ENCODE assay signal across 17 mouse cellular contexts in genomic region chr2:35881896-35882295, GRCm38 (mm10).
DNase-seq lines count a peak whose midpoint lies in the region; ATAC-seq and TF ChIP-seq lines count a peak whose summit lies in the region.
"Had no signal": no experiment of that assay in that cellular context is flagged by ENCODE, and none has a peak within 500 bp of the region (broad histone marks: within the 10 kb centered on the region; RNA-seq: fewer than 3 reads in every experiment).

No protein-coding gene starts in this region.

- H3K4me3 ChIP-seq in heart, embryonic 10.5 days: no peak overlapping the region
- no peak overlapping the region for H3K4me3 ChIP-seq in heart, adult 2 months
- H3K4me3 ChIP-seq in myocyte: no peak overlapping the region
- H3K4me3 ChIP-seq: forebrain, embryonic 10.5 days; kidney, embryonic 15.5 days; left cerebral cortex, adult 2 months; limb, embryonic 12.5 days had no signal

- H3K9ac ChIP-seq in heart, adult 2 months (ENCODE audit: low read depth, low read length): no peak overlapping the region
- H3K9ac ChIP-seq: kidney, embryonic 15.5 days had no signal

- WGBS in heart, embryonic 10.5 days: 72% methylated on average over 9 of the region's 9 CpGs
- 48% methylated on average over 9 of the region's 9 CpGs for WGBS in heart, adult 2 months

- peak overlapping the region; percentile 47 for H3K4me2 ChIP-seq in myocyte (ENCODE audit: low read depth)
- H3K4me2 ChIP-seq: kidney, embryonic 15.5 days; limb, embryonic 12.5 days had no signal

- peak; percentile 71 for ATAC-seq in common myeloid progenitor, adult 5-6 weeks (replicated peaks; ENCODE audit: low read depth, poor library complexity, severe bottlenecking)
- ATAC-seq: CD4-positive, CD25-positive, alpha-beta regulatory T cell, adult 4 months; hindbrain, embryonic 16.5 days had no signal

- DNase-seq in heart, embryonic 10.5 days (ENCODE audit: low spot score): no peak
- DNase-seq in heart, adult 2 months: no peak
- peak; percentile 70 for DNase-seq in 3T3-L1 (ENCODE audit: low read depth, low spot score)
- no peak for DNase-seq in frontal cortex, postnatal 25 days (ENCODE audit: low spot score in 2 of 2)
- DNase-seq in neural tube, embryonic 10.5 days (ENCODE audit: extremely low spot score, low spot score): no peak
- DNase-seq: adrenal gland, postnatal 25 days; cerebellum, postnatal 10 days; heart, postnatal 14 days; retina, postnatal 1 day had no signal

- peaks cover 35% of the 10 kb centered on the region for H3K4me1 ChIP-seq in heart, embryonic 10.5 days
- H3K4me1 ChIP-seq in heart, adult 2 months (ENCODE audit: control insufficient read depth, insufficient read depth, low read length): peaks cover 3% of the 10 kb centered on the region

- no peak for TF ChIP-seq EP300 in heart, adult 2 months (IDR thresholded peaks at IDR 0.05; ENCODE audit: insufficient read depth, low read depth, low read length)

- no peak for TF ChIP-seq POLR2A in heart, adult 2 months (IDR thresholded peaks at IDR 0.05; ENCODE audit: insufficient read depth, low read depth, low read length)
- no peak for TF ChIP-seq POLR2A in myocyte (IDR thresholded peaks at IDR 0.05; ENCODE audit: insufficient read length, low read depth)

- H3K79me2 ChIP-seq in heart, adult 2 months (replicated peaks; ENCODE audit: control insufficient read depth, insufficient read depth, low read length): no peaks in the 10 kb centered on the region
- no peaks in the 10 kb centered on the region for H3K79me2 ChIP-seq in myocyte (ENCODE audit: control insufficient read depth, insufficient read depth)

- H3K27me3 ChIP-seq in heart, embryonic 10.5 days (ENCODE audit: insufficient read depth, poor library complexity, severe bottlenecking): peaks cover 30% of the 10 kb centered on the region
- no peaks in the 10 kb centered on the region for H3K27me3 ChIP-seq in heart, adult 2 months (ENCODE audit: control insufficient read depth, insufficient read depth, low read length)
- no peaks in the 10 kb centered on the region for H3K27me3 ChIP-seq in myocyte (ENCODE audit: control insufficient read depth, insufficient read depth, insufficient read length)

- H3K36me3 ChIP-seq in heart, embryonic 10.5 days: no peaks in the 10 kb centered on the region
- H3K36me3 ChIP-seq in heart, adult 2 months (ENCODE audit: control insufficient read depth, insufficient read depth, low read length): no peaks in the 10 kb centered on the region
- H3K36me3 ChIP-seq in myocyte (ENCODE audit: control insufficient read depth, insufficient read depth): no peaks in the 10 kb centered on the region
- H3K36me3 ChIP-seq: forebrain, embryonic 10.5 days; kidney, embryonic 15.5 days; limb, embryonic 12.5 days had no signal

- H3ac ChIP-seq in myocyte (ENCODE audit: control insufficient read depth, insufficient read length): no peak overlapping the region

- intact Hi-C loops in heart, adult 2 months (cut with DNase I): no loop called here

- H3K27ac ChIP-seq in heart, embryonic 10.5 days: 0 out of 2 replicates have a peak overlapping the region, but pooled peaks have one; percentile 16
- H3K27ac ChIP-seq in heart, adult 2 months: no peak overlapping the region
- H3K27ac ChIP-seq: forebrain, embryonic 10.5 days; kidney, embryonic 15.5 days; left cerebral cortex, adult 2 months; limb, embryonic 12.5 days had no signal

- no peak for TF ChIP-seq CTCF in heart, adult 2 months (IDR thresholded peaks at IDR 0.05)

- no peaks in the 10 kb centered on the region for H3K9me3 ChIP-seq in heart, embryonic 10.5 days
- H3K9me3 ChIP-seq: forebrain, embryonic 10.5 days; kidney, embryonic 15.5 days; limb, embryonic 12.5 days had no signal

TF ChIP-seq in myocyte, 11 proteins besides CTCF, POLR2A, EP300 and RAD21:
- TF ChIP-seq POLR2AphosphoS2 (IDR thresholded peaks at IDR 0.05; ENCODE audit: insufficient read length, low read depth) (no peak), MYOG (IDR thresholded peaks at IDR 0.05; ENCODE audit: control insufficient read depth in 1 of 3, insufficient read depth in 1 of 3, insufficient read length in 2 of 3, low read depth in 2 of 3) (peak in 1 of 3 experiments; percentile 7)
